In genomic region chr11:55415036-55415704, GRCm38 (mm10) we compare ENCODE assay signal across 9 mouse cellular contexts. TPM values are rescaled to one million over a fixed set of nuclear protein-coding genes. Genes with fewer than 3 reads are reported as not detected.
A peak's percentile ranks its signal among the peaks of the same experiment; 100 is the strongest.
DNase-seq lines count a peak whose midpoint lies in the region; ATAC-seq and TF ChIP-seq lines count a peak whose summit lies in the region.
"Had no signal": no experiment of that assay in that cellular context is flagged by ENCODE, and none has a peak within 500 bp of the region (broad histone marks: within the 10 kb centered on the region; RNA-seq: fewer than 3 reads in every experiment).

No protein-coding gene starts in this region.

- H3K36me3 ChIP-seq in forebrain, embryonic 13.5 days (ENCODE audit: poor library complexity, severe bottlenecking) = no peaks in the 10 kb centered on the region
- peaks cover 25% of the 10 kb centered on the region for H3K36me3 ChIP-seq in forebrain, embryonic 10.5 days (replicated peaks)
- H3K36me3 ChIP-seq in heart, adult 2 months (ENCODE audit: control insufficient read depth, insufficient read depth, low read length) = peaks cover 37% of the 10 kb centered on the region

- no peaks in the 10 kb centered on the region for H3K9me3 ChIP-seq in forebrain, embryonic 13.5 days (replicated peaks)
- H3K9me3 ChIP-seq in forebrain, embryonic 10.5 days = no peaks in the 10 kb centered on the region

- H3K27me3 ChIP-seq in forebrain, embryonic 13.5 days = no peaks in the 10 kb centered on the region
- no peaks in the 10 kb centered on the region for H3K27me3 ChIP-seq in forebrain, embryonic 10.5 days (ENCODE audit: poor library complexity, severe bottlenecking)
- no peaks in the 10 kb centered on the region for H3K27me3 ChIP-seq in heart, adult 2 months (ENCODE audit: control insufficient read depth, insufficient read depth, low read length)

- H3K4me3 ChIP-seq in forebrain, embryonic 13.5 days = no peak overlapping the region
- no peak overlapping the region for H3K4me3 ChIP-seq in forebrain, embryonic 10.5 days
- peak overlapping the region; percentile 21 for H3K4me3 ChIP-seq in heart, adult 2 months

- intact Hi-C loops in heart, adult 2 months (cut with DNase I) = no loop called here

- DNase-seq in forebrain, embryonic 10.5 days (ENCODE audit: extremely low spot score, low spot score) = no peak
- peak; percentile 77 for DNase-seq in 3T3-L1 (ENCODE audit: low read depth, low spot score)
- peak; percentile 64 to 66 for DNase-seq in heart, adult 2 months
- peak; percentile 63 for DNase-seq in kidney, postnatal 14 days
- no peak for DNase-seq in right cerebral cortex, adult 2 months (ENCODE audit: low spot score in 2 of 2)

- 87% methylated on average over 9 of the region's 9 CpGs for WGBS in forebrain, embryonic 13.5 days
- 81% methylated on average over 9 of the region's 9 CpGs for WGBS in forebrain, embryonic 10.5 days
- WGBS in heart, adult 2 months = 15% methylated on average over 9 of the region's 9 CpGs

- H3K27ac ChIP-seq in forebrain, embryonic 13.5 days = peak overlapping the region; percentile 4; the same call in 1 of the 2 replicates
- H3K27ac ChIP-seq in forebrain, embryonic 10.5 days = no peak overlapping the region
- peak overlapping the region; percentile 89 for H3K27ac ChIP-seq in heart, adult 2 months

- H3K4me2 ChIP-seq in forebrain, embryonic 13.5 days = no peak overlapping the region

- peak; percentile 26; the same call in 1 of the 2 replicates for TF ChIP-seq EP300 in heart, adult 2 months (IDR thresholded peaks at IDR 0.05; ENCODE audit: insufficient read depth, low read depth, low read length)

- H3K9ac ChIP-seq in forebrain, embryonic 13.5 days = no peak overlapping the region
- peak overlapping the region; percentile 63 for H3K9ac ChIP-seq in heart, adult 2 months (ENCODE audit: low read depth, low read length)

- TF ChIP-seq CTCF in heart, adult 2 months (IDR thresholded peaks at IDR 0.05) = no peak

- H3K4me1 ChIP-seq in forebrain, embryonic 13.5 days = peaks cover 29% of the 10 kb centered on the region
- H3K4me1 ChIP-seq in forebrain, embryonic 10.5 days = peaks cover 52% of the 10 kb centered on the region
- peaks cover 39% of the 10 kb centered on the region for H3K4me1 ChIP-seq in heart, adult 2 months (ENCODE audit: control insufficient read depth, insufficient read depth, low read length)

- no peak for ATAC-seq in forebrain, embryonic 13.5 days
- ATAC-seq in CD4-positive, CD25-positive, alpha-beta regulatory T cell, adult 4 months = no peak
- ATAC-seq in granulocyte monocyte progenitor cell, adult 5-6 weeks (replicated peaks; ENCODE audit: poor library complexity, severe bottlenecking) = no peak

- TF ChIP-seq POLR2A in heart, adult 2 months (IDR thresholded peaks at IDR 0.05; ENCODE audit: insufficient read depth, low read depth, low read length) = no peak

- H3K79me2 ChIP-seq in heart, adult 2 months (replicated peaks; ENCODE audit: control insufficient read depth, insufficient read depth, low read length) = peaks cover 5% of the 10 kb centered on the region

RNA-seq across cellular contexts. Expression of gene Sparc, which starts 7.8 kb away (rescaled TPM):
- 273 and 289 TPM in 2 replicates for polyA plus RNA-seq in forebrain, embryonic 13.5 days (2015; fragmentation: Nextera tagmentation; extraction: Ambion mirVana)
- polyA plus RNA-seq in forebrain, embryonic 10.5 days (2016; fragmentation: Nextera tagmentation; extraction: Ambion mirVana) = 311 and 318 TPM in 2 replicates
- total RNA-seq in heart, adult 2 months (2021) = 100 to 1,000 TPM; 320 to 420 TPM
- polyA plus RNA-seq in heart, adult 2 months (2012; rRNA removed) = 666 and 876 TPM in 2 replicates
- under 1 TPM in 1 of 2 experiments, not detected in 1; 0.28 TPM for polyA plus RNA-seq in CD4-positive, CD25-positive, alpha-beta regulatory T cell, adult 4 months (2017; shearing (Covaris generic))
- total RNA-seq in granulocyte monocyte progenitor cell, adult 5-6 weeks (2014; fragmentation: Nextera tagmentation) = not detected in 2 replicates
- total RNA-seq in granulocyte monocyte progenitor cell, adult 5-6 weeks (2017) = 0.31 TPM in 1 of 2 replicates, not detected in the other
- total RNA-seq: megakaryocyte-erythroid progenitor cell, adult 5-6 weeks had no signal

RNA-seq across cellular contexts. Expression of gene Atox1, which starts 45.9 kb away (rescaled TPM):
- polyA plus RNA-seq in forebrain, embryonic 13.5 days (2015; fragmentation: Nextera tagmentation; extraction: Ambion mirVana) = 260 and 278 TPM in 2 replicates
- polyA plus RNA-seq in forebrain, embryonic 10.5 days (2016; fragmentation: Nextera tagmentation; extraction: Ambion mirVana) = 215 and 218 TPM in 2 replicates
- 100 to 1,000 TPM in 1 of 2 experiments, 10 to 100 TPM in 1; 98.6 to 112 TPM for total RNA-seq in heart, adult 2 months (2021)
- 155 and 204 TPM in 2 replicates for polyA plus RNA-seq in heart, adult 2 months (2012; rRNA removed)
- 100 to 1,000 TPM; 157 to 199 TPM for polyA plus RNA-seq in CD4-positive, CD25-positive, alpha-beta regulatory T cell, adult 4 months (2017; shearing (Covaris generic))
- 164 and 224 TPM in 2 replicates for total RNA-seq in granulocyte monocyte progenitor cell, adult 5-6 weeks (2014; fragmentation: Nextera tagmentation)
- 52.8 and 89.1 TPM in 2 replicates for total RNA-seq in granulocyte monocyte progenitor cell, adult 5-6 weeks (2017)

RNA-seq across cellular contexts. Expression of gene G3bp1, which starts 54.3 kb away (rescaled TPM):
- 182 and 199 TPM in 2 replicates for polyA plus RNA-seq in forebrain, embryonic 13.5 days (2015; fragmentation: Nextera tagmentation; extraction: Ambion mirVana)
- polyA plus RNA-seq in forebrain, embryonic 10.5 days (2016; fragmentation: Nextera tagmentation; extraction: Ambion mirVana) = 292 TPM in 2 replicates
- 10 to 100 TPM; 40.0 to 41.3 TPM for total RNA-seq in heart, adult 2 months (2021)
- 22.0 and 31.6 TPM in 2 replicates for polyA plus RNA-seq in heart, adult 2 months (2012; rRNA removed)
- 10 to 100 TPM; 61.1 to 74.7 TPM for polyA plus RNA-seq in CD4-positive, CD25-positive, alpha-beta regulatory T cell, adult 4 months (2017; shearing (Covaris generic))
- 87.8 and 97.3 TPM in 2 replicates for total RNA-seq in granulocyte monocyte progenitor cell, adult 5-6 weeks (2014; fragmentation: Nextera tagmentation)
- 130 and 133 TPM in 2 replicates for total RNA-seq in granulocyte monocyte progenitor cell, adult 5-6 weeks (2017)

Comparison
In these comparisons a context has a peak if more than half of its experiments do, and no peak if none do; other contexts are left out.
1. DNase-seq: peak in 3T3-L1 (single experiment), heart, adult 2 months (2 of 2) and kidney, postnatal 14 days (single experiment); none in forebrain, embryonic 10.5 days (single experiment) and right cerebral cortex, adult 2 months (0 of 2).
2. RNA of gene Sparc, which starts 7.8 kb away (polyA plus RNA-seq): 666 to 876 TPM in heart, adult 2 months, 311 to 318 TPM in forebrain, embryonic 10.5 days and 273 to 289 TPM in forebrain, embryonic 13.5 days; 0.28 TPM in CD4-positive, CD25-positive, alpha-beta regulatory T cell, adult 4 months; every median in the first group is over 100 times any median in the second.